Mouse (Mus musculus) right cerebral cortex, postnatal 4 days (tissue): ENCODE measurements around the gene Wfdc5.
"Not testable (repeated sequence)": the region's sequence is repeated elsewhere in the genome, so short reads cannot be mapped to it uniquely, and the experiment has no call there.

Experiments
- DNase-seq: peaks from one replicate; pipeline ENCODE4 v3.0.0-alpha.2; 2022

Gene Wfdc5

GRCm38 (mm10) chr2:164182692-164183255 lies at the start of gene Wfdc5:
Wfdc5 (minus strand) TSS chr2:164182742.
- no peak for DNase-seq

GRCm38 (mm10) chr2:164228361-164229070 lies 46.0 kb upstream of the Wfdc5 start:
- DNase-seq = no peak

GRCm38 (mm10) chr2:164221522-164221921 lies 39.0 kb upstream of the Wfdc5 start, which contains the start of gene Wfdc15b:
Wfdc15b (minus strand) TSS chr2:164221660.
- DNase-seq = no peak

GRCm38 (mm10) chr2:164219295-164219694 lies 36.8 kb upstream of the Wfdc5 start:
- DNase-seq = no peak

GRCm38 (mm10) chr2:164212711-164213110 lies 30.2 kb upstream of the Wfdc5 start:
- no peak for DNase-seq

GRCm38 (mm10) chr2:164210892-164211291 lies 28.4 kb upstream of the Wfdc5 start:
- no peak for DNase-seq

- no peak for DNase-seq
Observed at GRCm38 (mm10) chr2:164206676-164207075, 24.1 kb upstream of the Wfdc5 start.

GRCm38 (mm10) chr2:164206011-164206410 lies 23.5 kb upstream of the Wfdc5 start:
- not testable (repeated sequence) for DNase-seq

GRCm38 (mm10) chr2:164199626-164200327 lies 17.2 kb upstream of the Wfdc5 start, which contains the start of gene Wfdc15a:
Wfdc15a (minus strand) TSS chr2:164200130.
- DNase-seq = no peak

GRCm38 (mm10) chr2:164196700-164196990 lies 14.1 kb upstream of the Wfdc5 start:
- no peak for DNase-seq

GRCm38 (mm10) chr2:164195971-164196699 lies 13.6 kb upstream of the Wfdc5 start:
- no peak for DNase-seq

- no peak for DNase-seq
Observed at GRCm38 (mm10) chr2:164194959-164195630, 12.6 kb upstream of the Wfdc5 start.

- DNase-seq = no peak
Observed at GRCm38 (mm10) chr2:164192279-164192678, 9.7 kb upstream of the Wfdc5 start.

- no peak for DNase-seq
Observed at GRCm38 (mm10) chr2:164190576-164190975, 8.0 kb upstream of the Wfdc5 start, which contains the start of gene Wfdc12. Wfdc12 (minus strand) TSS chr2:164190608.

GRCm38 (mm10) chr2:164188722-164189121 lies 6.2 kb upstream of the Wfdc5 start:
- DNase-seq = no peak

GRCm38 (mm10) chr2:164184145-164184719 lies 1.7 kb upstream of the Wfdc5 start:
- DNase-seq = no peak

- DNase-seq = no peak
Observed at GRCm38 (mm10) chr2:164183340-164183739, 798 bp upstream of the Wfdc5 start.

- no peak for DNase-seq
Observed at GRCm38 (mm10) chr2:164180770-164181169, 1.8 kb downstream of the Wfdc5 start.

- no peak for DNase-seq
Observed at GRCm38 (mm10) chr2:164180124-164180523, 2.4 kb downstream of the Wfdc5 start.

GRCm38 (mm10) chr2:164177831-164178230 lies 4.7 kb downstream of the Wfdc5 start:
- no peak for DNase-seq

- DNase-seq = no peak
Observed at GRCm38 (mm10) chr2:164175850-164176249, 6.7 kb downstream of the Wfdc5 start.

- no peak for DNase-seq
Observed at GRCm38 (mm10) chr2:164174649-164175395, 7.7 kb downstream of the Wfdc5 start.
